Mouse (Mus musculus): ENCODE data around the gene Rnf5.

Gene Rnf5

DNA sequence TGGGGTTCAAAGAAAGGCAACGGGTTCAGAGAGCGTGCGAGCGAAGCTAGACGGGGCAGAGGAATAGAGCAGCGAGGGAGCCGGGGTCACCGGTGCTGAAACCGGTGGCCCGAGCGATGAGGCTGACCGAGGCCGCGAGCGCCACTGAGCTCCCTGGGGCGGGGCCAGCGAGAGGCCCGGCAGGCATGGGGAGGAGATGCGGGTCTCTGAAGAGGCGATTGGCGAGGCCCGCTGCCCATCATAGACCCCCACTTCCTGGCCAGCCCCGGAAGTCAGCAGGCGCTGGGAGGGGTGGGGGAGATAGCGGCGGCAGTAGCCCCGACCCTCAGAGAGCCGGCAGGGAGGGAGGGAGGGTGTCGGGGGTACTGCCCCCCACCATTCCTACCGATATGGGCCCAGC lies 2.1 kb upstream of the Rnf5 start:
- DNase-seq (ENCODE audit: low spot score in 2 of 2), result peak; percentile 93 to 94

DNA sequence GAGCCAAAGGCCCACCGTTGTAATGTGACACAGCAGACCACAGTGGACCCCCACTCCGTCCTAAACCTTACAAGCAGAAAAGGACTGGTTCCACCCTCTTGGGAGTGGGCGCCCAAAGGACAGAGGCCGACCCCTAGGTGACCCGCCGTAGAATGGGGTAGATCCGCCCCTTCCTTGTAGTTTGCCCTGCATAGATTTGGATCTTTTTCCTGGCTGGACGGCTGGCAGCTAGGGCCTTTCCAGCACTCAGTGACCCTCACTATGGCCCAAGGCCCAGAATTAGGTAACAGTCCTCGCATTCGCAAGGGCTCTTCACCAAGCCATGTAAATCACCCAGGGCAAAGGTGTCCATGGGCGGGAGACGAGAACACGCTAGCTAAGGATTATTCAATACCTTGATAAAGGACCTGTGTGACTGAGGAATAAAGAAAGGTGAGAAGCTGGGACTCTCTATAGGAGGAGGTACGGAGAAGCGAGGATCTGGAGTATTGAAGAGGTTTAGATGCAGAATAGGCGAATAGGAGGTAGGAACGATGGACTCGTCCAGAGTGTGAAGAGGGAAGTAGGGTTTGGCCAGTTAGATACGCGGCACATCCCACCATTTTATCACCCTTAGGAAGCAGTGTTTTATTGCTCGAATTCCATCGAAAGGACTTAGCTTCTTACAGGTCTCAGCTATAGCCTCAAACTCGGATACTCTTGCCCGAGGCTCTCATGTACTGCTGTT lies 1.2 kb upstream of the Rnf5 start:
- no peak for DNase-seq (ENCODE audit: low spot score in 2 of 2)

DNA sequence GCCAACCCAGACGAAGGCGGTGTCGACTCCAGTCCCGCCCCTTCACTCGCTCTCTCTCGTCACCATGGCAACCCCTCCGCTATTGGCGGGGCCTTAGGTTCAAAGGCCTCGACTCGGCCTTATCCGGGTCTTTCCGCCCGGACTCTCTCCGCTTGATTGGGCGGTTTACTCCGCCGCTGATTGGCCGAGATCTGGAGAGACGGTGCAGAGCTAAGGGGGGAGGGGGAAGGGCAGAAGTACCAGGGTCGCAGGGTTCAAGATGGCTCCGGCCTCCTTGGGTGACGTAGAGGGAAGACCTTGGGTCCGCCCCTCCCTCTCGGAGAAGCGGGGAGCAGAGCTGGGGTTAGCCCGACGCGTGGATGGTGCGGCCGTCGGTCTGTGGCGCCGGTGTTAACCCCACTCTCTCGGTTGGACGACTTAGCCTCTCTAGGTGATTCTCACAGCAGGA lies 595 bp upstream of the Rnf5 start, which contains the start of gene Agpat1:
Agpat1 (plus strand) TSS at position 202 of the 448 bp plus-strand sequence.
- peak; percentile 96 to 98 for DNase-seq (ENCODE audit: low spot score in 2 of 2)

DNA sequence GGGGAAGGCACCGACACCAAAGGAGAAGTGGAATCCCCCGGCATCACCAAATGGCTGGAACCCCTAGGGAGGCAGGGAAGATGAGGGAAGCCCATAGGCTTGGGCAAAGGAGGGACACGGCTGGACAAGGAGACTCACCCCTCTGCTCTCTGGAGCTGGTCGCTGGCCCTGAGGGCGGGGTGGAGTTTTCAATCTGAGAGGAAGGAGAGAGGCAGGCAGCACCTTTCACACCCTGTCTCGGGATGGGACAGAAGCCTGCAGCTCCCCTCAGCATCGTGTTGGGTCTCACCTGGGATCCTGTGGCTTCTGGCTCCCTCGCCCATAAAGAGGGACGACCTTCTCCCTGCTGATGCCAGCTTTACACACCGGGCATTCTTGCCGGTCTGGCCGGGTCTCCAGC lies 1.7 kb downstream of the Rnf5 start:
- no peak for DNase-seq (ENCODE audit: low spot score in 2 of 2)

DNA sequence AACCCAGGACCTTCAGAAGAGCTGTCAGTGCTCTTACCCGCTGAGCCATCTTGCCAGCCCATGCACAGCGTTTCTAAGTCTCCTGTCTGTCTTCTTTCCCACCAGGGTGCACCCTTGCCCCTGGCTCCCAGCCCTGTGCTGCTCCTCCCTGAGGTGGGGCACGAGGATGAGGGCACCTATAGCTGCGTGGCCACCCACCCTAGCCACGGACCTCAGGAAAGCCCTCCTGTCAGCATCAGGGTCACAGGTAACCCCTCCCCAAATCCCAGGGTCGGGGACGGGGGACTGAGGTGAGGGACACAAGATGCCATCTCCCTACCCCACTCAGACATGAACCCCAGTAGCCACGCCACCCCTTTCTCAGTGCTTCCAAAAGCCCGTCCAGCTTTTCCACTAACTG lies 3.6 kb downstream of the Rnf5 start:
- no peak for DNase-seq (ENCODE audit: low spot score in 2 of 2)

DNA sequence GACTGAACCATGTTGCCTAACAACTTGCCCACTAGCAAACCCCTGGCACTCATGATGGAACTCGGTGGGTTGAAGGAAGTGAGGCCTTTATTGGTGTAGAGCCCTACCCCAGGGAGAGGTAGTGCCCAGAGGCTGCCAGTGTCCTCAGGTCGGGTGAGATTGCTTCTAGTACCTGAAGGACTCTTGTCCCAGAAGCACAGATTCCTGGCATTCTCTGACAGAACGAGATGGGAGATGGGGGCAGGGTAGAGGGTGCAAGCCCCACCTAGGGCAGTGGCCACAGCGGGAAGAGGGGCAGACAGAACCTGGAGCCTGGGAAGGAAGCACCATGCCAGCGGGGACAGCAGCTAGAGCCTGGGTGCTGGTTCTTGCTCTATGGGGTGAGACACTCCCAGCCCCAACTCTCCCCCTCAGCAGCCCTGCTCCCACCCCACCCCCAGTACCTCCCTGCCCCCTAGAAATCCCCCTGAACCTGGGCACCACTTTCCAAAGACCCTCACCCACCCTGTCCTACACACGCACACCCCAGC lies 5.9 kb downstream of the Rnf5 start, which contains the start of gene Ager:
Ager (plus strand) TSS at position 297 of the 530 bp plus-strand sequence.
- no peak for DNase-seq (ENCODE audit: low spot score in 2 of 2)

DNA sequence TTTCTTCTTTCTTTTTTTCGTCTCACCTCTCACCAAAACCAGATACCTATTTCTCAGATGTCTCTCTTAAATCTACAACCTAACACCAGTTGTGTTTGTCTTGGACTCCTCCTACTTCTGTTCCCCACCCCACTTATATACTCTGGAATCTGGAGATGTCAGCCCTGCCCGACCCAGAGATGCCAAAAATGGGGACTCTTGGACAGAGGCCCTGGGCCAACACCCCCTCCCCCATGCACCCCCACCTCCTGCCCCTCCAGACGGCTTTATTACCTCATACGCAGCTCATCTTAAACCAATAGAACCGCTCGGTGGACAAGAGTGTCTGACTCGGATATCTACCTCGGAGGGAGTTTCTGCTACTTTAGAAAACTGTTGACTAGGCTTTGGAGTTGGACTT lies 7.4 kb downstream of the Rnf5 start:
- no peak for DNase-seq (ENCODE audit: low spot score in 2 of 2)

DNA sequence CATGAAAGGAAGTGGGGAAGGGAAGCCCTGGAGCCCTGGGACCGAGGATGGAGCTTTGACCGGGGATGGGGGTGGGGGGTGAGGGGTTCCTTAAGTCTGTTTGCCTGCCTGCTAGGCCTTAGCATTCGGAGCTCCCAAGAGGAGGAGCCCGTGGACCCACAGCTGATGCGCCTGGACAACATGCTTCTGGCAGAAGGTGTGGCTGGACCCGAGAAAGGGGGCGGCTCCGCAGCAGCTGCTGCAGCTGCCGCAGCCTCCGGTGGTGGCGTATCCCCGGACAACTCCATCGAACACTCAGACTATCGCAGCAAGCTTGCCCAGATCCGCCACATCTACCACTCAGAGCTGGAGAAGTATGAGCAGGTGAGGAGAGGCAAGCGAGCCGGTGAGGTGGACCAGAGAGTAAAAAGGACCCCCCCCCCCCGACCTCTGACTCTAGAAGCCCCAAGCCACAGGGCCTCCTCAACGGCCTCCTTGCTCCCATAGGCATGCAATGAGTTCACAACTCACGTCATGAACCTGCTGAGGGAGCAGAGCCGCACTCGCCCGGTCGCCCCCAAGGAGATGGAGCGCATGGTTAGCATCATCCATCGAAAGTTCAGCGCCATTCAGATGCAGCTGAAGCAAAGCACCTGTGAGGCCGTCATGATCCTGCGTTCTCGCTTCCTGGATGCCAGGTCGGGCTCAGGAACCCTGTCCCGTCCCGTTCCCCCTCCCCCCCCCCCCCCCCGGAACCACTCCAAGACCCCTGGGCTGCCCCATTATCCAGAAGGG lies 9.6 kb downstream of the Rnf5 start:
- no peak for DNase-seq (ENCODE audit: low spot score in 2 of 2)

DNA sequence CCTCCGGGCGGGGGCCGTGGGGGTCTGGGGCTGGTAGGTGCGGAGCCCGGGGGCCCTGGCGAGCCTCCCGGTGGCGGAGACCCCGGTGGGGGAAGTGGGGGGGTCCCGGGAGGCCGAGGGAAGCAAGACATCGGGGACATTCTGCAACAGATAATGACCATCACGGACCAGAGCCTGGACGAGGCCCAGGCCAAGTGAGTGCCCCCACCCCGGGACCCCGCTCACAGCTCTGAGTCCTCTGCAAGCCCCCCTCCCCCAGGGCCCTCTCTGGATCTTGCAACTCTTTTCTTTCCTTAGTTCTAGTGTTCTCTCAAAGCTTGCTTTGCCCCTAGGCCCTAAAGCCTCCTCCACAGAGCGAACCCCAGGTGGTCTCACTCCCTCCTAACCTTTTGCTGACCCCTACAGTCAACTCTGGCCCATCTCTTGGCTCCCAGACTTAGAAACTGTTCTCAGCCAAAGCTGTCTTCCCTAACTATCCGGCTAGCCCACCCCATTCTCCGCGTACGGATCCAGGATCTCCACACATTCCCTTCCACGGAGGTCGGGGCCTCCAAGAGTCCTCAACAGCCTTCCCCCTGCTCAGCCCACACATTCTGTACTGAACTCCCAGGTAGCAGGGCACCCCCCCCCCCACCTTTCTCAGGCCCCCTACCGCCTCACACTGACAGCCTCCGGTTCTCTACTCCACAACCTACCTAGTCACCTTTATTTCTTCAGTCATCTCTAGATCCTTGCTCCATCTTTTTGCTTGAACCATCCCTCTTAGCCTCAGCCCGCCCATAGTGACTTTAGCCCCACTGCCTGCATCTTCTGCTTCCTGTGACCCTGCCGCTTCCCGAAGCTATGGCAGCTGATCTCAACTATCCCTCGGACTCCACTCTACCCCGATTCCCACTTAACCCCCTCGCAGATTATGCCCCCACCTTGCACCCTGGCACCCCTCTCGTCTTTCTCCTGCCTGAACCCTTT lies 10.6 kb downstream of the Rnf5 start:
- no peak for DNase-seq (ENCODE audit: low spot score in 2 of 2)

DNA sequence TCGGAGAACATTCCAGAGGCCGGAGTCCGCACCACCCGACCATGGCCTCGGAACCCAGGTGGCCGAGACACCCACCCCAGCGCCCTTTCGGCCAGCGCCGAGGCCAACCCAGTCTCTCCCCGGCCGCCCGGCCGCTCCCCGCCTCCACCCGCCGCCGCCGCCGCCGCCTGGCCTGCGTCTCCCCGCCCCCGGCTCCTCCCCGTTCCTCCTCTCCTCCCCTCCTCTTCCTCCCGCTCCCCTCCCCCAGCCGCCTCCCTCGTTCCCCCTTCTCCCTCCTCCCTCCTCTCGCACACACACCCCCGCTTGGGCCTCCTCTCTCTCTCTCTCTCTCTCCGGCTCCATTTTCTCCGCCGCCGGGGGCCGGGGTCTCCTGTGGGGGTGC lies 11.5 kb downstream of the Rnf5 start:
- DNase-seq (ENCODE audit: low spot score in 2 of 2), result peak in 1 of 2 experiments; percentile 69

DNA sequence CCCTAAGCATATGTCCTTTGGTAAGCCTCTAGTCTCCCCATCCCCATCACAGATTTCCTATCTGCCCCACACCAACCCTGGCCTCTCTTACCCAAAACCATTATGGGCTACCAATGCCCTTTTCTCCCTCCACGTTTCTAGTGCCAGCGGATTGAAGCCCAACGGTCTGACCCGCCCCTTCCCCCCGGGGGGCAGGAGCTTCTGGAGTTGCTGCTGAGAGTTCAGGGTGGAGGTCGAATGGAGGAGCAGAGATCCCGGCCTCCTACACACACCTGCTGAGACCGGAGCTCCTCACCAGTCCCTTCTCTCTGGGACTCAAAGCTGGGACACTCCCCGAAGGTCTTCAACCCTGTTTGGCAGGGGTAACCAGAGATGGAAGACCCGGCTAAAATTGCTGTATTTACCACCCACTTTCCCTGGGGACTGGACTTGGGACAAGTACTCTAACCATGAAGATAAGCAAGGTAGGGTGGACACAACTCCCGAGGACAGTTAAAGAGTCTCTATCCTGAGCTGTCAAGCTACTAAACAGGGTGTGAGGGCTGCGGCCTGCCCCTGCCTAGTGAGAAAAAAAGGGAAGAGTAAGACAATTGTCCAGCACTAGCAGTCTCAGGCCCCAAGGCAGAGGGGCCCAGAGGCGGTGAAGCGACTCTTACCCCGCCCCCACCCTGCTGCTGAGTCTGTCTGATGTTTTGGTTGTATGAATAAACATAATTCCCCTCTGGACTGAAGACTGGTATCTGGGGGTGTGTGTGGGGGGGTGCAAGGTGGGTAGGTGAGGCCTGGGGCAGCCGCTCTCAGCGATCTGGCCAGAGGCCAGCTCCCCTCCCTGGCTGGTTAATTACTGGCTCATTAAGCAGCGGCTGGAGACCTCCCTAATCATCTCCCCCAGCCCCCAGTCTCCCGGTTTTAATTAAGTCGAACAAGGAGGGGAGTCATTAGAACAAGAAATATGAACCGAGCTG lies 12.2 kb downstream of the Rnf5 start, which contains the start of gene Pbx2:
Pbx2 (plus strand) TSS at position 238 of the 965 bp plus-strand sequence.
- no peak for DNase-seq (ENCODE audit: low spot score in 2 of 2)

DNA sequence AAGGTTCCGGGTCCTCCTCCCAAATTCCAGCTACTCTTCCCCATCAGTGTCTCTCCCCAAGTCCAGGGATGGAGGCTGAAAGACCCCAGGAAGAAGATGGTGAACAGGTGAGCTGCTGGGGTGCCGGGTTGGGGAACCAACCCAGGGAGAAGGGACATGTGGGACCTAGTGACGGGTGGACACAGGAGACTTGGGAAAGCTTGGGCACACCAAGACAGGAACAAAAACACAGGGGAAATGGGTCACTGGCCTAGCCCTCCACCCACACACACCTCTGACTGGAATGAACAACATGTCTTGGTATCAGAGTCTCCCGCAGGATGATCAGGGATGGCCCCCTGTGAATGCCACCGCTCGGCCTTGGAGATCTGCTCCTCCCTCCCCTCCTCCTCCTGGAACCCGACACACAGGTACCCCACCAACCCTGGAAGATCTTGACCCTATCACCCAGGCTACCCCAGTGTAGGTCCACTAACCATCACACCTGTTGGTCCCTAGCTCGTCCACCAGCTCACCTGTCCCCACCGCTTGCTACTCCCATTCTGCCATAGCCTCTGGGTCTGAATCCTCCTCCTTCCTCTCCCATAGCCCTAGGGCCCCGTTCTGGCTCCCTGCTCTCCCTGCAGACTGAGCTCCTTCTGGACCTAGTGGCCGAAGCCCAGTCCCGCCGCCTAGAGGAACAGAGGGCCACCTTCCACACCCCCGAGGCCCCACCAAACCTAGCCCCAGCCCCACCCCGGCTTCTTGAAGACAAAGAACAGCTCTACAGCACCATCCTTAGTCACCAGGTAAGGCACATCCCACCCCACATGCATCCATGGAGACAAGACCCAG lies 13.1 kb downstream of the Rnf5 start:
- DNase-seq (ENCODE audit: low spot score in 2 of 2), result no peak

DNA sequence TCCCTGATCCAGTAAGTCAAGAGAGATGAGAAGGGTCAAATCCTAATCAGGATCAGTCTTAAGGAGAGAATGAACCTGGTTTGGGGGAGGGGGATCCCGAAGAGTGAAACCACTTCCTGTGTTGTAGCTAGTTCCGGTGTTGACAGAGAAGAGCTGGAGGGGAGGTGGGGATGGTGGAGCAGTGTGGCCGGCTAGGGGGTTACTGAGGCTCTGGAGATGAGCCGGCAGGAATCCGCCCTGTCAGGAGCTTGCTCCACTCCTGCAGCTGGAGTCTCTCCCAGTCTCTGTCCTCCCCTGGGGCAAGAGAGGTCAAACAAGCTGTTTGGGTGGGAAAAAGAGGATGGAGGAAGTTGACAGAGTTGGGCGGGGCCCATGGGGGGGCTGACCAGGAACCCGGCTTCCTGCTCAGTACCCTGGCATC lies 13.8 kb downstream of the Rnf5 start, which contains the start of gene Gpsm3:
Gpsm3 (plus strand) TSS at position 126 of the 421 bp plus-strand sequence.
- DNase-seq (ENCODE audit: low spot score in 2 of 2), result no peak

DNA sequence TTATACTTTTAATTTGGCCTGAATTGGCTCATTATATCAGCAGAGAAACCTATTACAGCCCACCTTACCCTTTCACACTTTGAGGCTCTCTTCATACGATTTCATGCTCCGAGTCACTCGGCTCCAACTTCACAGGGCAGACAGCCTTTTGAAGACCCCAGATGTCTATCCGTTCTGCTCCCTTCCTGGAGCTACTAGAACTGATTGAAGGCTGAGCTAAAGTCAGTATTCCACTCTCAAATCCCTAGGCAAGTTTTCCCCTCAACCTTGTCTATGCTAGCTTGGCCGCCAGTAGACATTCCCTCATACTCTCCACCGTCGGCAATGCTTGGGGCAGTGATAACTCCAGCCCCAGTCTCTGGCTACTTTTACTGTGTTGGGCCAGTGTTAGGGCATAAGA lies 14.3 kb downstream of the Rnf5 start:
- DNase-seq (ENCODE audit: low spot score in 2 of 2), result no peak

DNA sequence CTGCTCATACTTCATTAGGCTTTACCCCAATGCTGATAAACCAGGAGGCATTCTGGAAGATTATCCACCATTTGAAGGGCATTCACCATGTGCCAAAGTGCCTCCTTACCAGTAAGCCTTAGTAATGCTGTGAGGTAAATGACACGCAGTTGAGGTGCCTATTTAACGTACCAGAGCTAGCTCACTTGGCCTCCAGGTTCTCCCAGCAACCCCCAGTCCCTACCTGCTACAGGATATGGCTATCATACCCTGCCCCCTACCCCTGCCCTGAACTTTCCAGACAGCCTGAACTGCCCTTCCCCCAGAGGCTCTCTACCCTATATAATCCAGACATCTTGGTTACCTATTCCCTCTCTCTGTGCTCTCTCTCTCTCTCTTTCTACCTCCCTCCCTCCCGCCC lies 14.7 kb downstream of the Rnf5 start:
- DNase-seq (ENCODE audit: low spot score in 2 of 2), result no peak

DNA sequence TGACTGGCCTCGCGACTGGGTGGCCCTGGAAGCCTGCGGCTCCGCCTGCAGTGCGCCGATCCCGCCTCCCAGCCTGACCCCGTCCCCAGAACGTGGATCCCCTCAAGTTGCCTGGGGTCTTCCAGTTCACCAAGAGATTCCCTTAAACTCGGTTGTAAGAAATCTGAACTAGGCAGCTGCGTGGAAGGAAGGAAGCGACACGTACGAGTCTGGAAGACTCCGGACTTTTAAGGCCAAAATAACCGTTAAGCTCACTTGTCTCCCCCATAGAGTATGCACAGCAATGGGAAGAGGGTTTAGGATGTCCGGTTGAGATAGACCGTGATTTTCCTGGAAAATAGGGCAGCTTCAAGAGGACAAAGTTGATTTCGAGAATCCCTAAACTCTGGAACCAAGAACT lies 15.7 kb downstream of the Rnf5 start:
- DNase-seq (ENCODE audit: low spot score in 2 of 2), result no peak

DNA sequence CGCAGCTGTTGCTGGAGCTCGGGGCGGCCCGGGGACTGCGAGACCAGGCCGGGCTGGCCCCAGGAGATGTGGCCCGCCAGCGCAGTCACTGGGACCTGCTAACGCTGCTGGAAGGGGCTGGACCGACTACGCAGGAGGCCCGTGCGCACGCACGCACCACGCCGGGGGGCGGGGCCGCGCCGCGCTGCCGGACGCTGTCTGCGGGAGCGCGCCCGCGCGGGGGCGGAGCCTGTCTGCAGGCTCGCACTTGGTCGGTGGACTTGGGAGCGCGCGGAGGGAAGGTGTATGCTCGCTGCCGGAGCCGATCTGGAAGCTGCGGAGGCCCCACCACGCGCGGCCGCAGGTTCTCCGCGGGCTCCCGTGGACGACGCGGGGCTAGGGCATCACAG lies 16.1 kb downstream of the Rnf5 start:
- DNase-seq (ENCODE audit: low spot score in 2 of 2), result peak; percentile 95 to 97

DNA sequence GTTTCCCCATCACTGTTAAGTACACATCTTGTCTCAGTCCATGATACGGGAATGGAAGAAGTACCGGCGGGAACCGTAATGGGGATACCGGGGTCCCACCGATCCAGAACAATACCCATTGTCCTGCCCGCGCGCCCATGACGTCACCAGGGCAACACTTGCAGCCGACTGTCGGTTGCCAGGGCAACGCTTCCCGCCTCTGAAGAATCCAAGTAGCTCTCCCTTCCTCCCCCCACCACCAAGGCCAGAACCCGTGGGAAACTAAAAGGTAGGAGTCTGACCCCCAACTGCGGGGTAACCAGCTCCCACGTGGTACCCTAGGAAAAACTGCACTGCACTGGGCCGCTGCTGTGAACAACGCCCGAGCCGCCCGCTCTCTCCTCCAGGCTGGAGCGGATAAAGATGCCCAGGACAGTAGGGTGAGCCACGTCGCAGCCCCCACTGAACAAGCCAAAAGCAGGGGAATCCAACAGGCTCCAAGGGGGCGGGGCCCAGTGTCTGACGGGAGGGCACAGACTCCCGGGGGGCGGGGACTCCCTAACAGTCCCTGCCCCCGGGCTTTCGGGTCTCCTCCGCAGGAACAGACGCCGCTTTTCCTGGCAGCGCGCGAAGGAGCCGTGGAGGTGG lies 16.6 kb downstream of the Rnf5 start:
- DNase-seq (ENCODE audit: low spot score in 2 of 2), result peak; percentile 84 to 88
